Mouse (Mus musculus) intestine, embryonic 16.5 days (tissue): ENCODE data around the gene Srr. TPM values are rescaled to one million over a fixed set of nuclear protein-coding genes. Genes with fewer than 3 reads are reported as not detected.

Source experiments
- ATAC-seq: fragments of 200-750 bp; cut with Nextera tagmentation; 2 replicates; pipeline ENCODE4 v1.8.0; 2017; ENCODE audit warnings: moderate TSS enrichment, moderate library complexity
- H3K27ac ChIP-seq: fragments of 300-500 bp; sonication (generic); 2 replicates; pipeline ENCODE4 v1.5.1; 2014; ENCODE audit warnings: mild to moderate bottlenecking, low read length
- H3K27me3 ChIP-seq: fragments of 300-500 bp; sonication (generic); replicated peaks from 2 replicates; pipeline ENCODE4 v1.6.1; 2014; ENCODE audit warnings: low read length, control low read depth, mixed read lengths; ENCODE audit not compliant: control insufficient read depth, insufficient read depth
- H3K36me3 ChIP-seq: fragments of 300-500 bp; sonication (generic); 2 replicates; pipeline ENCODE4 v1.6.1; 2014; ENCODE audit warnings: low read length, control low read depth; ENCODE audit not compliant: control insufficient read depth, insufficient read depth
- H3K4me1 ChIP-seq: fragments of 300-500 bp; sonication (generic); 2 replicates; pipeline ENCODE4 v1.6.1; 2014; ENCODE audit warnings: low read length, control low read depth, mixed read lengths; ENCODE audit not compliant: control insufficient read depth, insufficient read depth
- H3K4me2 ChIP-seq: fragments of 300-500 bp; sonication (generic); 2 replicates; pipeline ENCODE4 v1.6.1; 2014; ENCODE audit warnings: low read depth, low read length, control low read depth
- H3K4me3 ChIP-seq: fragments of 300-500 bp; sonication (generic); 2 replicates; pipeline ENCODE4 v1.5.1; 2014; ENCODE audit warnings: mild to moderate bottlenecking, low read length
- H3K9ac ChIP-seq: fragments of 300-500 bp; sonication (generic); 2 replicates; pipeline ENCODE4 v1.6.1; 2014; ENCODE audit warnings: low read depth, low read length
- H3K9me3 ChIP-seq: fragments of 300-500 bp; sonication (generic); 2 replicates; pipeline ENCODE4 v1.6.1; 2016; ENCODE audit warnings: low read length, control low read depth; ENCODE audit not compliant: control insufficient read depth
- WGBS: fragments of 180-500 bp; shearing (Covaris S2); extraction: QIAGEN DNeasy Blood & Tissue Kit; methylation state at CpG from one replicate; pipeline ENCODE4 v1.1.7; 2014; 5-methylcytosine and 5-hydroxymethylcytosine counted together
- polyA plus RNA-seq: library from polyadenylated mRNA; unstranded; fragments of >200 nt; fragmentation: Nextera tagmentation; extraction: Ambion mirVana; gene quantifications from 2 replicates; pipeline ENCODE4 v1.2.1, GENCODE M21; 2015

Srr gene
- polyA plus RNA-seq, 1 experiment from 2014 or later: 18.0 TPM

DNA sequence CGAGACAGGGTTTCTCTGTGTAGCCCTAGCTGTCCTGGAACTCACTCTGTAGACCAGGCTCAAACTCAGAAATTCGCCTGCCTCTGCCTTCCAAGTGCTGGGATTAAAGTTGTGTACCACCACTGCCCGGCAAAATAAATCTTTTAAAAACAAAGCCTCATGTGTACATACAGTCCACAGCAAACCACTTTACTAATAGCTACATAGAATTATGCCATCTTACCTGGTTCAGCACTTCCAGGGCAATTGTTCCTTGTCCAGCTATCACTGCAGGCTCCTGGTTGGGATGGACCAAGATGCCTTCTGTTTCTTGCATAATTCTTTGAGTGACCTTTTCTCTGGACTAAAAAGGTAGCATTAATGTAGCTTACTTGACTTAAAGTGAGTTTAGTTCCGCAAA, 15.8 kb downstream of the Srr start:
- no peaks in the 10 kb centered on the region for H3K9me3 ChIP-seq
- WGBS: 88% methylated on average over 4 of the region's 4 CpGs
- H3K4me2 ChIP-seq: no peak overlapping the region
- no peak overlapping the region for H3K27ac ChIP-seq
- no peaks in the 10 kb centered on the region for H3K4me1 ChIP-seq
- peaks cover 20% of the 10 kb centered on the region for H3K36me3 ChIP-seq
- no peak overlapping the region for H3K9ac ChIP-seq
- H3K4me3 ChIP-seq: no peak overlapping the region
- ATAC-seq: no peak
- H3K27me3 ChIP-seq: no peaks in the 10 kb centered on the region

DNA sequence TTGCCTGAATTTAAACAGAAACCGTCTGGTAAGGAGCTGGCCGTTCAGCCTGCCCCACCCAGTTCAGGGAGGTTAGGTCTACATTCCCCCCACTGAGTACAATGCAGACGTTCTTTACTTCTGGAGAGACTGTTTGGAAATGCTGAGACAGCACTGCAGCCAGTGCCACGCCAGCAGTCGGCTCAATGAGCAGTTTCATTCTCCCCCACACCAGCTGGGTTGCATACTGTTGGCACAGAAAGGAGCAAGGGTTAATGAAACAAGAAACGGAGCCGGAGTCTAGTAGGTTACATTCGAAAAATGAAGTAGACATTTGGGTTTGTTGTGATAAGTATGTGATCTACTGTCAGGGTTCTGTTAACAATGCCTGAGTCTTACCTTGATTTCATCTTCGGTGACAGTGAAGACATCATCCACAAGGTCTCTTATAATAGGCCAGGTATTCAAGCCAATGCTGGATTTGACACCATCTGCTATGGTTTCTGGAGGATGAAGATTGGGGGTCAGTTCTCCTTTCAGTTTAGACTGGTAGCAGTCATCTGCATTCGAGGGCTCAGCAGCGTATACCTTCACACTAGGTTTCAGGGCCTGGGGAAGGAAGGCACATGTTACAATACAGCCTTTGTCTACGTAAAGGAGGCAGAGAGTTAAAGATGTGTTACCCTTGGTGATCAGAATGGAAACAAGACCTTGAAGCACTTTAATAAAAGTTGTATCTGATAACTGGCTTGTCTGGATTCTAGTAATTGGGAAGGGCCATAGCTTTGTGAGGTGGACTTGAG, 16.9 kb downstream of the Srr start:
- H3K4me2 ChIP-seq: no peak overlapping the region
- H3K27ac ChIP-seq: no peak overlapping the region
- H3K9me3 ChIP-seq: no peaks in the 10 kb centered on the region
- 78% methylated on average over 12 of the region's 12 CpGs for WGBS
- H3K4me3 ChIP-seq: no peak overlapping the region
- no peak overlapping the region for H3K9ac ChIP-seq
- H3K4me1 ChIP-seq: no peaks in the 10 kb centered on the region
- no peaks in the 10 kb centered on the region for H3K27me3 ChIP-seq
- H3K36me3 ChIP-seq: peaks cover 24% of the 10 kb centered on the region
- ATAC-seq: no peak

DNA sequence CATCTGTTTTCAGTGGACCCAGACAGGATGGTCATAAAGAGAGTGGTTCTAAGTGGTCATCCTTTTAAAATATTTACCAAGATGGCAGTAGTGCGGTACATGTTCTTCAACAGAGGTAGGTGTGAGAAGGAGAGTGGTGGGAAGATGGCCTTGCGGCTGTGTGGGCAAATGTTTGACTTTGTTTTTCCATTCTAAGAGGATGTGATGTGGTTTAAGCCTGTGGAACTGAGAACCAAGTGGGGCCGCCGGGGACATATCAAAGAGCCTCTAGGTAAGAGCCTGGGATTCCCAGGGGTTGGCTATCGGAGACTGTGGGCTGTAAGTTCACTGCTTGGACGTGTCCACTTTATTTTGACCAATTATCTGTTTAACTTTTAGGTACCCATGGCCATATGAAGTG, 17.9 kb downstream of the Srr start:
- 90% methylated on average over 6 of the region's 6 CpGs for WGBS
- Histone ChIP-seq H3K4me3 (no peak overlapping the region), H3K27ac (no peak overlapping the region), H3K4me2 (no peak overlapping the region), H3K27me3 (no peaks in the 10 kb centered on the region), H3K9me3 (no peaks in the 10 kb centered on the region), H3K36me3 (peaks cover 24% of the 10 kb centered on the region), H3K9ac (no peak overlapping the region), H3K4me1 (no peaks in the 10 kb centered on the region)
- ATAC-seq: no peak

GRCm38 (mm10) chr11:74902416-74902815, 23.3 kb downstream of the Srr start:
- no peak overlapping the region for H3K9ac ChIP-seq
- WGBS: 76% methylated on average over 5 of the region's 5 CpGs
- no peak overlapping the region for H3K4me2 ChIP-seq
- no peak overlapping the region for H3K4me3 ChIP-seq
- H3K9me3 ChIP-seq: no peaks in the 10 kb centered on the region
- H3K4me1 ChIP-seq: peaks cover 21% of the 10 kb centered on the region
- peaks cover 31% of the 10 kb centered on the region for H3K36me3 ChIP-seq
- H3K27me3 ChIP-seq: no peaks in the 10 kb centered on the region
- H3K27ac ChIP-seq: peak overlapping the region; percentile 63
- ATAC-seq: no peak

DNA sequence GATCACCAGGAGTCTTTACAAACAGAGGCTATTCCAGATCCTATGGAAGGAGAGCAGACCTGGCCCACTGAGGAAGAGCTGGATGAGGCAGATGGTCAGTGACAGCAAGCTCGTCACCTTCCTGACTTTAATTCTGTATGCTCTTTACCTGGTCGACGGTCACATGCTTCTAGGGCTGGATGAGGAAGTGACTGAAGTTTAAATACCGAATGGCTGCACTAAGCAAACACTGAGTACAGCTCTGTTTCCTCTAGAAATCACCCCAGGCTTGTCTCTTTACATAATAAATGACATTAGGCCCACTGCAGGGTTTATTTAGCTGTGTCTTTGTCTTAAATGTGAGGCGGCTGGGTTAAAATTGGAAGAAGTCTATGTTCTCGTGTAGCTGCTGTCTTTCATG, 24.2 kb downstream of the Srr start:
- Histone ChIP-seq H3K27ac (peak overlapping the region; percentile 71), H3K9ac (no peak overlapping the region), H3K36me3 (peaks cover 25% of the 10 kb centered on the region), H3K4me3 (no peak overlapping the region), H3K27me3 (no peaks in the 10 kb centered on the region), H3K4me2 (peak overlapping the region; percentile 40; the same call in 1 of the 2 replicates), H3K9me3 (no peaks in the 10 kb centered on the region), H3K4me1 (peaks cover 21% of the 10 kb centered on the region)
- WGBS: 46% methylated on average over 6 of the region's 6 CpGs
- ATAC-seq: peak; percentile 27

GRCm38 (mm10) chr11:74898517-74898827, 27.3 kb downstream of the Srr start:
- Histone ChIP-seq H3K4me2 (peak overlapping the region; percentile 96), H3K4me1 (peaks cover 21% of the 10 kb centered on the region), H3K9ac (peak overlapping the region; percentile 81), H3K36me3 (peaks cover 11% of the 10 kb centered on the region), H3K27me3 (no peaks in the 10 kb centered on the region), H3K9me3 (no peaks in the 10 kb centered on the region), H3K27ac (no peak overlapping the region; the same call in 1 of the 2 replicates), H3K4me3 (peak overlapping the region; percentile 79)
- WGBS: under 1% methylated on average over 7 of the region's 7 CpGs
- ATAC-seq: no peak

DNA sequence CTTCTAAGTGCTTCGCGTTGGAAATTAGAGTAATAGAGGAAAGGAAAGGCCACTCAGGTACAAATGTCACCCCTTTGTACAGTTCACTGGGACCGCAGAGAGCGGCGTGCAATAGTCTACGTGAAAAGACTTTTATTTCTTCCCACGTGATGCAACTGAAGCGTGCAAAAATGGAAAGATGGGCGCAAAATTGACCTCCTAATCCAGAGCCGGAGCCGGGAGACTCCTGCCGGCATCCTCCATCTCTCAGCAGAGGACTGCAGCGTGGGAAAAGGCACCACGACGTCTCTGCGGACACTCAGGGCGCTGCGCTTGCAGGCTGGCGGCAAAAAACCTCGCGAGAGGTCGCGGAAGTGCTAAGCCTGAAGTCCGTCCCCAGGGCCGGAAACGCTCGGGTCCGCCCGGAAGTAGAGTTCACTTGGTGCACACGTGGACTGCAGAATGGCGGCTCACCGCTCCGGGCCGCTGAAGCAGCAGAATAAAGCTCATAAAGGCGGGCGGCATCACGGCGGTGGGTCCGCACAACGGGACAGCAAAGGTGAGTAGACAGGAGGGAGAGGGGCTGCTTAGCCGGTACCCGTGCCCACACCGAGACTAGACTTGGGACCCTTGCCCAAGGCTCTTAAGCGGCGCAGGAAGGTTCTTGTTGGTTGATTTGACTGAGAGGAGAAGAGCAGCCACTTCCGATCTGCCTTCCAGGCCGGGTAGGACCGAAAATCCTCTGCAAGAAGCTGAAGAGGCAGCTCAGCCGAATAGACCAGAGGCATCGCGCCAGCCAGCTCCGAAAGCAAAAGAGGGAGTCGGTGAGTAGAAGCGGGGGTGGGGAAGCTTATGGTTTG, 27.9 kb downstream of the Srr start, which contains the start of gene Tsr1:
Tsr1 (plus strand) TSS at position 394 of the 839 bp plus-strand sequence.
- peaks cover 11% of the 10 kb centered on the region for H3K36me3 ChIP-seq
- H3K4me2 ChIP-seq: peak within 1 kb of the TSS; percentile 96
- peak within 1 kb of the TSS; percentile 79 for H3K4me3 ChIP-seq
- peaks cover 21% of the 10 kb centered on the region for H3K4me1 ChIP-seq
- H3K27ac ChIP-seq: peak within 1 kb of the TSS; percentile 87
- ATAC-seq: peak; percentile 80
- under 1% methylated on average over 54 of the region's 54 CpGs for WGBS
- H3K9me3 ChIP-seq: no peaks in the 10 kb centered on the region
- H3K27me3 ChIP-seq: no peaks in the 10 kb centered on the region
- peak within 1 kb of the TSS; percentile 81 for H3K9ac ChIP-seq

- no peaks in the 10 kb centered on the region for H3K27me3 ChIP-seq
- no peaks in the 10 kb centered on the region for H3K9me3 ChIP-seq
- H3K4me3 ChIP-seq: peak within 1 kb of the TSS; percentile 79
- ATAC-seq: peak; percentile 72
- H3K36me3 ChIP-seq: peaks cover 11% of the 10 kb centered on the region
- peak within 1 kb of the TSS; percentile 81 for H3K9ac ChIP-seq
- peak within 1 kb of the TSS; percentile 96 for H3K4me2 ChIP-seq
- WGBS: under 1% methylated on average over 64 of the region's 74 CpGs
- peak within 1 kb of the TSS; percentile 87 for H3K27ac ChIP-seq
- peaks cover 20% of the 10 kb centered on the region for H3K4me1 ChIP-seq
Measured at GRCm38 (mm10) chr11:74896901-74897677, 28.7 kb downstream of the Srr start, which contains the start of gene Sgsm2. Gene Sgsm2 (minus strand): TSS chr11:74897060.
